Mouse (Mus musculus) left cerebral cortex, postnatal 10 days (tissue): ENCODE measurements at regions not wholly inside any gene's neighbourhood (a gene's known extent, or its start where the extent isn't known, plus 50 kb on each side); places are given as distances from the start of the nearest gene placed in this dataset.

Experiments
- DNase-seq, 2 experiments: peaks; one replicate each; pipeline ENCODE4 v3.0.0; 2021 to 2022; ENCODE audit warnings: low spot score in 2 of 2, mixed read lengths in 1 of 2; ENCODE audit errors: extremely low spot score in 1 of 2
- intact Hi-C: fragments of 180-260 bp; cut with DNase I; formaldehyde crosslinking; loops from one replicate; pipeline ENCODE4 v1.15.1; 2025

DNA sequence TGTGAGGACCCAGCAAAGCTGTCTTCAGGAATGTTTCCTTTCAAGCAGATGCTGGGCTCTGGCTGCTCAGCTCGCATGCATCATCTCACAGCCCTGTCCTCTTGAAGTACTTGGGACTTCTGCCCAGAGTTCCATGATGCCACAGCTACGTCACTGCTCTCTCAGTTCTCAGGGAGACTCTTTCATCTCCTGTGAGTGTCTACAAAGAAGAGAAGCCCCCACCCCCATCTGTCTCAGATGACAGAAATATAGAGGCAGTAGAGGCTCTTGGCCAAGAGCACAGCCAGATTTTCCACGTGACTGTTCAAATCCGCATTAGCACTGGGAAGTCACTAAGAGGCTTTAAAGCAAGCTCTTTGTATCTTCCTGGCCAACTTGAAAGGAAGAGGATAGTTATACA is 262.1 kb upstream of the Msx2 start:
- peak in 1 of 2 experiments; percentile 47 for DNase-seq
- intact Hi-C loops: no loop called here

DNA sequence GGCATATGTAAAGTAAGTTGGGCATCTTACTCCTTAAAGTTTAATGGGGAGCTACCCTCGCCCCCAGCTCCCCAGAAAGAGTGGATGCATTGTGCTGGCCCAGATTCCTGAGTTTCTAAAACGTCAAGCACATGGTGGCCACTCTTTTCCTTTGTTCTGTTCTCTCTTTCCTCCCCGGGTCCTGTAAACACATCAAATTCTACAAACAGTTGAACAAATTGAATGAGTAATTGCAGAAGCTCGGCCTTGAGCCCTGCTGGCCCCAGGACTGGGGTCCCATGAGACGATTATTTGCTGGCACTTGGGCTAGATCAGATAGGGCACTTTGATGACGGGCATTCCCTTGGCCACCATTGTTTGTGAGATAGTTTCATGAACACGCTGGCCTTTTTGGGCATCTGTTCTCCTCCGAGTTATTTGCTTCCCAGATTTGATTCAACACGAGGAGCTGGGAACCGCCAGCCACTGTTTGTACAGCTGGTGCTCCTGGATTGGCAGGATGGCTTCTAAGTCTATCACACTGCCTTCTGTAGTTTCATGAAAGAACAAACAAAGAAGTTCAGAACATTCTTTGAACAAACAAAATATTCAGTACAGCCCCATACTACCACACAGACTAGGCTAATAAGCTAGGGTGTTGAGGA is 257.5 kb upstream of the Msx2 start:
- intact Hi-C loops: no loop called here
- DNase-seq: peak in 1 of 2 experiments; percentile 36

DNA sequence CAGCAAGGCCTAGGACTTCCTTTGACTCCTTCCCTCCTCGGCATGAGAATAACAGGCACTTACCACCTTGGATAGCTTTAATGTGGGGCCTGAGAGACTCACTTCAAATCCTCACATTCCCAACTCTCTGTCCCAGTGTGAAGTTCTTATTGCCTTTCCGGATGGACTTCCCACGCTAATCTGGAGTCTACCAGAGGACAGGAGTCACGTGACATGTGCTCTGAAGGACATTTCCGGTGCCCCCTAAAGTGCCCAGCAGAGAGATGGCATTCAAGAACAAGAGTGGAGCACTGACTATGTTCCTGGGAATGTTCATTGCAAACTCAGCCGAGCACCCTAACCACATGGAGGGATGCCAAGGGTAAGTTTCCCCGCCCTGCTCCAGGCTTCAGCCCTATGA is 257.0 kb upstream of the Msx2 start:
- intact Hi-C loops: no loop called here

DNA sequence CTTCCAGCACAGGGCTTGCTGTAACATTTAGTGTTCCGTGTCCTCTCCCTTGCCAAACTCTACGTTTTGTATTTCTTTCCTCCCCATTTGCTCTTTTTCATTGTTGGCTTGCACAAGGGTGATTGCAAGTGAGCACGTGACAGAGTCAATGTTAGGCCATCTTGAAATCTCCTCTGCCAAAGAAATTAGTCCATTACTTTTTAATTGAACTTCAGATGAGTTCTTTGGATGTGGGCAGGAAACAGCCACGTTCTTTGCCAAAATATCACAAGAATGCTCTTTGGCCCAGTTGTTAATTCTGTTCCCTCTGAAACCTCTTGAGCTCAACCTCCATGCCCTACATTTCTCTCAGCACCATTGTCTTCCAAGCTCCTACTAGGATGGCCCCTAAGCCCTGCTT is 253.2 kb upstream of the Msx2 start:
- intact Hi-C loops: no loop called here
- DNase-seq: no peak

More for the DNA sequence above, 257.0 kb upstream of the Msx2 start:
- no peak for DNase-seq

DNA sequence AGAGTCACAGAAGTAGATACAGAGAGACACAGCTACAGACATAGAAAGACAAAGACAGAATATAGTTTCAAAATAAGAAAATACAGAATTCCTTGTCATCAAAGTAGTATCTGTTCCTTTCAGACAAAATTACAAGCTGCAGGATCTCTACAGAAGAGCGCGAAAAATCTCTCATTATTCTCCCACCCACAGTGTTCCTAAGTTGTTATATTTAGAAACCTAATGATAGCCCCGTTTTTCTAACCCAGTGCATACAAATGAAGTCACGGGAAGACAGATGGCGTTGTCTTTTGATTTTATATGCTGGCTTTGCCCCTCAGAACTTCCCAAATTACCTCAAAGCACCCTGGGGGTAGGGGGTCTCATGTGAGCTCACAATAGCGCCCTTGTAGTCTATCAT is 250.0 kb upstream of the Msx2 start:
- intact Hi-C loops: no loop called here
- no peak for DNase-seq

DNA sequence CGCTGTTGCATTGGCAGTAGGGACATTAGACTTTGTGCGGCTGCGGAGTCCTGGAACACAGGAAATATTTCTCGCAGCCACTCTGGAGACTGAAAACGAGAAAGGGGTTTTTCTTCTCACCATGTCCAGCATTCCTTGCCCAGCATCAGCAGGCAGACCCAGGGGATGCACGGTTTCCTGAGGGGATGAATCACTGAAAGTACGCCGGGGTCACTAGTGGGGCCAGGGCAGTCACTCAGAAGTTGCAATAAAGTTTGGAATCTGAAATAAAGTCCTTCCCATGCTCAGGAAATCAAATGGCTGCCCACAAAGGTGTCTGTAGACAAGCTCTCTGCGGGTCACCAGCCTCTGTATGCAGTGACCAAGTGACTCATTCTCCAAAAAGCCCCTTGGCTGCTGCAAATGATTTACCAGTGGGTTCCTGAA is 248.2 kb upstream of the Msx2 start:
- DNase-seq: no peak

DNA sequence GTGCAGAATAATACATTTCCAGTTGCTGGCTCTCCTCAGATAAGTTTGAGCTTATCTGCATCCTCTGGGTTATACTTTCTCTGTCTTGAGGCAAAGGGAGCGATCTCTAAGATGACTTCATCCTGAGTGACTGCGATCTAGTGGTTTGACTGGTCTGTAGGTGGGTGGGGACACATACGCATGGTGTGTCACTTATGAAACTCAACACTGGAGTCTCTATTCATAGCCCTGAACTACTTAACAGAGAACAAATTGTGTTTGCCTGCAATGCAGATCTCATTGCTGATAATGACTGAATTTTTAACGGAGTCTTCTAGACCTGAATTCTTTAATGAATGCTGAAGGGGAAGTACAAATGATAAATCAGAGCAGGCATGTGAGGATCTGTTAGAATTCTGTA is 244.7 kb upstream of the Msx2 start:
- no peak for DNase-seq
- intact Hi-C loops: no loop called here

More for the DNA sequence above, 248.2 kb upstream of the Msx2 start:
- intact Hi-C loops: no loop called here

DNA sequence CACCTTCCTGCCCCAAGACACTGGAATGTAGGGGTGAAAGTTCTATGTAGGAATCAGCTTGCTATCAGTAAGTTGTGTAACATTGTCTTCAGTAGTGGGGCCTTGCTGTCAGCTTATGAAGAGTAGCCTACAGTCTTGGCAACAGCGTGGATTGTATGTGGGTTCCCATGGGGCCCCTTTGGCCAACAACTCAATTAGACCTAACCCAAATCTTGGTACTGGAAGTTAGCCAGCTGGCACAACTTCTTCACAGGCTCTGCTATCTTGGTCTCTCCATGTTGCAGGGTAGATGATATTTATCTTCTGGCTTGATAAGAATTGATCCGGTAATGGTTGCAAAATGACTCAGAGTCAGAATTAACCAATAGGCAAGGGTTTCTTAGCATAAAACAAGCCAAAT is 244.2 kb upstream of the Msx2 start:
- no peak for DNase-seq
- intact Hi-C loops: no loop called here

DNA sequence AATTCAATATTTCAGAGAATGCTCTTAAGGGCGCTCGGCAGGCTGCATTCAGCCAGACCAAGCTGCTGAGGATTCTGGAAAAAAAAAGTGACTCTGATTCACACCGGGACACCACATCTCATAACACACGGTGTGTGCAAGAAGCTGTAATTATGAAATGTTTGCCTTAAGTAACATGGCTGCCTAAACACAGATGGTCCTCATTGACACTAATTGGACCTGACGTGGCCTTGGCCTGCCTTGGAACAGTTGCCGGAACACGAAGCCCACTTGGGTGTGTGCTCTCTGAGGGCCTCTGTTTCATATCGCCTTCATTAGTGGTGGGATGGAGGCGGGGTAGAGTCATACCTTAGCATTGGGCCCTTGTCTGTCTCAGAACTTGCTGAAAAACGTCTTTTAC is 236.2 kb upstream of the Msx2 start:
- intact Hi-C loops: no loop called here
- no peak for DNase-seq

DNA sequence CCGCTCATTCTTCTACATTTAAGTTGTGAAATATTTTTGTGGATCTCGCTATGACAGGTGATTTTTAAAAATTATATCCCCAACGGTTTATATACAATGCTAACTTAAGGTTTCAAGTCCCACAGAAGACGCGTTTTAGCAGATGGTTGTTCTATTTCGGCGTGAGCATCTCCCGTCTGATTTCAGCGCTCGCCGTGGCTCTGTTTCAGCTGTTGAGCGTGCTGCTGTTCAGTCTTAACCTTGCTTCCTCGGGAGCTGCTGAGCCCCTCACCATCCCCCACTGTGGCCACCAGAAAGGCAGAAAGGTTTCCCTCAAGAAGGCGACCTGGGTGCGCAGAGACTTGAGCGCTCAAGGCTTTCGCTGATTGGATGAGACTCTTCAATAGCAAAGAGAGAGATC is 234.7 kb upstream of the Msx2 start:
- DNase-seq: peak in 1 of 2 experiments; percentile 40
- intact Hi-C loops: no loop called here

DNA sequence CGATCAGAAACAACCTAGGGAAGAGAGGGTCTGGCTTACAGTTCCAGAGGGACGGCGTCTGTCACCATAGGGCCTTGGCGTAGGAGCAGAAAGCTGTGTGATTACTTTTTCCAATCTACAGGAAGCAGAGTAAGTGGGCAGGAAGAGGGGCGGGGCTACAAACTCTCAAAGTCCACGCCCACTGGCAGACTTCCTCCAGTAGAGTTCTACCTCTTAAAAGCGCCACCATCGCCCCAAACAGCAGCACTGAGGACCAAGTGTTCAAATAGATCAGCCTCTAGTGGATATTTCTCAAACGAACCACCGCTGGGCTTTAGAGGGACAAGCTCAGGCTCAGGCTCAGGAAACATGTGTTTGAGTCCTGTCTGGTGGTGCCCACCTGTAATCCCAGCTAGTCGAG is 231.2 kb upstream of the Msx2 start:
- DNase-seq: no peak
- intact Hi-C loops: no loop called here

DNA sequence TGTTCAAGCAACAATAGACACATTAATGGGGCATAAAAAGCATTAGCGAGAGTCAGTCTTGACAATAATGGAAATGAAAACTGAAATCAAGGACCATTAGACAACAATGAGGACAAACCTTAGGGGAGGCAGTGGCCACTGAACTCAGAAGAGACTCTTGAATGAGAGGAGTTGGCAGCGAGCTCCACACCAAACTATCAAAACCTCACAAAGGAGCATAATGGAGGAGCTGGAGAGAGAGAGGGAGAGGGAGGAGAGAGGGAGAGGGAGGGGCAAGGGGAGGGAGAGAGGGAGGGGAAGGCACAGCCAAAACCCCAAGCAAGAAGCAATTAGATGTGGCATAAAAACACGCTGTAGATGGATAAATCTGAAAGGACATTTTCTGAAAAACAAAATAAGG is 227.4 kb upstream of the Msx2 start:
- intact Hi-C loops: no loop called here
- no peak for DNase-seq

DNA sequence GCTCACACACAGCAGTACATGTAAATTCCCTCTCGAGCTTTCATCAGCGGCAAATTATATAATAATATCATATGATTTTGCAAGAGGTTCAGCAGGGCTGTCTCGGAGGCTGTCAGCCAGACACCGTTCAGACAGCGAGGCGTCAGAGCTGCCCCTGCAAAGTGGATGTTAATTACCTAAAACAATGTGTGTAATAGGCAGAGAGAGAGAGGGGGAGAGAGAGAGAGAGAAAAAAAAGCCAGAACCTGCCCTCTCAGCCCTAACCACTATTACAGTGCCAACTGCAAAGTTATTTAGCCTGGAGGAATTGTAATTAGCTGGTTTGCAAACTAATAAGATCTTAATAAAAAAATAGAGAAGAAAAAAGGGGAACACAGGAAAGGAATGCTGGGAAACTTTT is 225.1 kb upstream of the Msx2 start:
- intact Hi-C loops: loop anchor here (5.0 kb wide), 1 partner anchor 59 kb away; no protein-coding TSS in a partner anchor
- DNase-seq: no peak

DNA sequence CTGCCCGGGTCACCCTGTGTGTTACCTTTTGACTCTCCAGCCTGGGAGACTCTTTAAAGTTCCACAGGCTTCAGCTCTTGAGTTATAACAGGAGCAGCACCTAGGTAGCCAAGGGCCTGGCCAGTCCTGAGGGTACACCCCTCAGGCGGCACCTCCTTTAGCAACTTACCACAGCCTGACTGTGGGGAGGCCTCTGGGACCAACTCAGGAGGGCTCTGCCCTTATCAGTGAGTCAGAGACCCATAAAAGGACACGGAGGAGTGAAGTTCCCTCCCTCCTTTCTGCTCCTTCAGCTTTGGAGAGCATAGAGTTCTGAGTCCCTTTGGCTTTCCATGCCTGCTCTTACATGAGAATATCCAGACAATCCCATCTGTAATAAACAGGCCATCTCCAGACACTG is 222.5 kb upstream of the Msx2 start:
- intact Hi-C loops: loop anchor here (5.0 kb wide), 1 partner anchor 62 kb away; no protein-coding TSS in a partner anchor

DNA sequence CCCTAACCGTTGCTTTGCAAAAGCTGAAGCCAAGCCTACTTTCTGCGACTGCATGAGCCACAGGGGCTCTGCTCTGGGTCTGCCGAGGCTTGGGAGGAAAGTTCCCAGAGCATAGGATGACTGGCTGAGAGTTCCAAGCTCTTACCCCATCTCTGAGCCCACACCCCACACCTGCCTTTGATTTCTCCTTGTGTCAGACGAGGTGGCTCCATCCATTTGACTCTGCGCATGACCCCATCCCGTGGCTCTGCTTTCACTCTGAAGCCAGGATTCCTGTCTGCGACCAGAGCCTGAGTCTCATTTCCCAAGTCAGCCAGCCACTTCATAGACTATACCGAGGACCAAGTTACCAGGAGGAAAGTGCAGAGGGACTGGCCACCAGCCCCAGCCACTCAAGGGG is 216.1 kb upstream of the Msx2 start:
- no peak for DNase-seq
- intact Hi-C loops: loop anchor here (2.0 to 5.0 kb wide), 3 partner anchors 76 to 246 kb away; no protein-coding TSS in a partner anchor

More for the DNA sequence above, 222.5 kb upstream of the Msx2 start:
- DNase-seq: no peak

DNA sequence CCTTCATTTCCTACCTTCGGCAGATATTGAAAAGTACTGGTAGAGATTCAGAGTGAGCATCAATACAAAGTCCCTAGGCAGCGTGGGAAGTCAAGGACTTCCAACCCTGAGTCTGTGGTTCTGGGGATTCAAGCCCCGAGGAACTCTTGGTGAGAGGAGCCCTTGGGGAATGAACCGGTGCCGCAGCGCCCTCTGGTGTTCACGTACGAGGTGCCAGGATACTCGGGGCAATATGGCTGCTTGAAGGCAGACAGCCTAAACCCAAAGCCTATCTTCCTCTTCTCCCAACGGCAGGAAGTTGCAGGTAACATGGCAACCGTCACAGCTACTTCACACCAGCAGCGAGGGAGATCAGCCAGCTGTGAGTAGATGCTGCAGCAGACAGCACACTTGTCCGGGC is 215.6 kb upstream of the Msx2 start:
- peak; percentile 77 to 83 for DNase-seq
- intact Hi-C loops: loop anchor here (2.0 to 5.0 kb wide), 3 partner anchors 76 to 246 kb away; no protein-coding TSS in a partner anchor

DNA sequence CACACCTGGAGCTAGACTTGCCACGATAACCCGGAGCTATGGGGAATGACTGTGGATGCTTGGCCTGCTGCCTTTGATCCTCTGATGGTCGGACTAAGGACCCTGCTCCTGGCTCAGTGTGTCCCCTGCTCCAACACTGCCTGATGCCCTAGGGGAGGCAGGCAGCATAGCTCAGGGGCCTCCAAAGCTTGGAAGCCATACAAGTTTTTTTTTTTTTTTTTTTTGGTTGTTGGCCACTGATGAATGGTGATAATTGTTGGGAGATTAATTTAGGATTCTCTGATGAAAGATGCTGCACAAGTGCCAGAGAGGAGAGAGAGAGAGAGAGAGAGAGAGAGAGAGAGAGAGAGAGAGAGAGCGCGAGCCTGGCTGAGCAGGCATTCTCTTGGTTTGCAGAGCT is 211.6 kb upstream of the Msx2 start:
- DNase-seq: no peak
- intact Hi-C loops: no loop called here

DNA sequence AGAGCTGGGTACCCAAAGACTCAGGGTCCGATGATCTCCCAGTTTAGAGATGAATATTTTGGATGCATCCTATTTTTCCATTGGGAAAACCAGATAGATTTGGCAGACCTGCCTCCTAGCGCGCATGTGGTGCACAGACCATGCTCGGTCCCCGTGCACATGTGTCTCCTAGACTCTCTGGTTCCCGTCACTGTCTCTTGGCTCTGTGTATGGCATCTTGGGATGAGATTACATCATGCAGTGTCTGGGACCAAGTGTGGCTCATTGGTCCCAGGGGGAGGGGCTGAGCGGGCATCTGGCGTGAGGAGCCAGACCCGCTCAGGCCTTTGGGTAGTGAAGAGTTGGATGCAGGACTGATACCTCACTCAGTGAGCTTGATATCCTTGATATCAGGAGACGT is 204.3 kb upstream of the Msx2 start:
- DNase-seq: no peak

DNA sequence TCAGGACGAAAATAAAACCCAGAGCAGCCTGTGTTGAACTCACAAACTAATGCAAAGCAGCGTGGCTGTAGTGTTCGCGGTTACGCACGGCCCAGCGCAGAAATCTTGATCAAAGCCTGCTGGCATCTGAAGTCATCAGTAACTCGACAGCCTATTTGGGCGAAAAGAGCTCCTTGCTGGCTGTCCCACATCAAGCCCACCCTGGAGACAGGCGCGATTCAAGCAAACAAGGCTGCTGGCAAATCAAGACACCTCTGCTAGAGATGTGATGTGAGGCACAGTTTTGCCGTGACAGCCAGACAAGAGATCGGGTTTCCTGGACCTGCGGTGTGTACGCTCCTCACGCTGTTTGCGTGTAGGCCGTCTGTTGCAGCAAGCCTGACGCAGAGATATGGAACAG is 197.5 kb upstream of the Msx2 start:
- intact Hi-C loops: no loop called here
- DNase-seq: no peak

More for the DNA sequence above, 204.3 kb upstream of the Msx2 start:
- intact Hi-C loops: no loop called here

DNA sequence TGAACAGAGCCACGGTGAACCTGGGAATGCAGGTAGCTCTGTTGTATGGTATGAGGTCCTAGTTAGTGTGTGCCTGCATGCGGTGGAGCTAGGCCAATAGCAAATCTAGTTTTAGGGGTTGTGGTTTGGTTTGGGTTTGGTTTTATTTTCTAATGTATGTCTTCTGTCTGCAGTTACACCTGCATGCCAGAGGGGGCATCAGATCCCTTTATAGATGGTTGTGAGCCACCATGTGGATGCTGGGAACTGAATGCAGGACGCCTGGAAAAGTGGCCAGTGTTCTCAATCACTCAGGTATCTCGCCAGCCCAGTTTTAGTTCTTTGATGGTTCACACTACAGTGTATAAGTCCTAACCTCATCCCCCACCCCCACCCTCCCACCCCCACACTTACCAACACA is 194.6 kb upstream of the Msx2 start:
- intact Hi-C loops: no loop called here
- no peak for DNase-seq

DNA sequence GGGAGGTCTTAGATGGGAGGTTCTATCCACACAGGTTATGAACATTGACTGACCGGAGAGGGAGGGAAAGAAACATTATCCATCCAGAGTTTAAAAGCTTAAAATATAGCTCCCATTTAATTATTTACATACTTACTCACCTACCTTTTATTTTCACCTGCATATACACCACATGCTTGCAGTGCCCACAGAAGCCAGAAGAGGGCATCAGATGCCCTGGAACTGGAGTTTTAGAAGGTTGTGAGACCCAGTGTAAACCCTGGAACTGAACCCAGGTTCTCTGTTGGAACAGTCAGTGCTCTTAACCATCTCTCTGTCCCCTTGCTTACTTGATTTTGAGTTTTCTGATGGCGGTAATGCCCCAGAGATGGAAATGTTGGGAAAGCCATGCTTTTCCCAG is 192.7 kb upstream of the Msx2 start:
- intact Hi-C loops: no loop called here

More for the DNA sequence above, 192.7 kb upstream of the Msx2 start:
- no peak for DNase-seq
